Mouse (Mus musculus) spleen, adult 2 months (tissue): ENCODE results near the gene 1700007K13Rik.

Experiments used
- CTCF ChIP-seq: fragments of 200-500 bp; IDR thresholded peaks from 2 replicates; pipeline ENCODE4 v1.5.1; 2011; ENCODE audit warnings: mild to moderate bottlenecking, inconsistent platforms; ENCODE audit not compliant: insufficient read depth, insufficient read length, insufficient replicate concordance; ENCODE audit errors: extremely low read depth
- POLR2A ChIP-seq: fragments of 200-500 bp; IDR thresholded peaks from 2 replicates; pipeline ENCODE4 v1.6.1; 2011; ENCODE audit warnings: low read depth, low read length, inconsistent platforms

DNA sequence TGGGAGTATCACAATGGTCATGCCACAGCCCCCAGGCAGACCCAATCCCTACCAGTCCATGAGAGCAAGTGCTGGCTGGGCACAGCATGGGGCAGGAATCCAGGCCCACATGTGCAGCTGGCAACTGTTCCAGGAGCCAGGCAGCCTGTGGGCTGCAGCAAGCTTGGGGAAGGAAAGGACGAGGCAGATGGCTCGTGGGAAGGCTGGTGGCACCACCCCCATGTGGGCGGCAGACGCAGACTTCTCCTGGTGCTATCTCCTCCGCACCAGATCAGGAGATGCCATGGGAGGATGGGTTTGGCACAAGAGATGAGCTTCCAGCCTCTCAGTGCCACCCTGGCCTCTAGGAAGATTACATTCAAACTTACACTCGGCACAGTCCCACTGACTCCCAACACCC is 53.2 kb downstream of the 1700007K13Rik start:
- TF ChIP-seq CTCF: no peak
- no peak for TF ChIP-seq POLR2A
